Mouse (Mus musculus) limb, embryonic 11.5 days (tissue): ENCODE measurements at regions not wholly inside any gene's neighbourhood (a gene's known extent, or its start where the extent isn't known, plus 50 kb on each side); places are given as distances from the start of the nearest gene placed in this dataset.
"Not testable (repeated sequence)": the region's sequence is repeated elsewhere in the genome, so short reads cannot be mapped to it uniquely, and the experiment has no call there.

Experiments
- ATAC-seq: fragments of 200-750 bp; cut with Nextera tagmentation; 2 replicates; pipeline ENCODE4 v1.8.0; 2017; ENCODE audit warnings: low read depth; ENCODE audit not compliant: insufficient number of reproducible peaks, low FRiP score, low TSS enrichment
- DNase-seq: peaks from one replicate; pipeline ENCODE4 v3.0.0-alpha.2; 2015; ENCODE audit warnings: low spot score
- H3K27ac ChIP-seq: fragments of 300-500 bp; sonication (generic); replicated peaks from 2 replicates; pipeline ENCODE4 v1.5.1; 2014; ENCODE audit warnings: low read depth, mild to moderate bottlenecking, low read length
- H3K27me3 ChIP-seq: fragments of 300-500 bp; sonication (generic); 2 replicates; pipeline ENCODE4 v1.6.1; 2014; ENCODE audit warnings: mild to moderate bottlenecking, low read length, mixed read lengths; ENCODE audit not compliant: control insufficient read depth, insufficient read depth
- H3K36me3 ChIP-seq: fragments of 300-500 bp; sonication (generic); 2 replicates; pipeline ENCODE4 v1.6.1; 2014; ENCODE audit warnings: mild to moderate bottlenecking, low read length, moderate library complexity, mixed read lengths; ENCODE audit not compliant: control insufficient read depth, insufficient read depth
- H3K4me1 ChIP-seq: fragments of 300-500 bp; sonication (generic); 2 replicates; pipeline ENCODE4 v1.6.1; 2014; ENCODE audit warnings: low read length, mixed read lengths; ENCODE audit not compliant: control insufficient read depth, insufficient read depth
- H3K4me2 ChIP-seq: fragments of 300-500 bp; sonication (generic); 2 replicates; pipeline ENCODE4 v1.6.1; 2014; ENCODE audit warnings: low read depth, mild to moderate bottlenecking, moderate library complexity; ENCODE audit not compliant: severe bottlenecking
- H3K4me3 ChIP-seq: fragments of 300-500 bp; sonication (generic); 2 replicates; pipeline ENCODE4 v1.5.1; 2014; ENCODE audit warnings: low read depth, low read length
- H3K9ac ChIP-seq: fragments of 300-500 bp; sonication (generic); 2 replicates; pipeline ENCODE4 v1.6.1; 2014; ENCODE audit warnings: mild to moderate bottlenecking, low read length
- H3K9me3 ChIP-seq: fragments of 300-500 bp; sonication (generic); 2 replicates; pipeline ENCODE4 v1.6.1; 2016; ENCODE audit warnings: low read length; ENCODE audit not compliant: control insufficient read depth
- WGBS: fragments of 180-500 bp; shearing (Covaris S2); extraction: QIAGEN DNeasy Blood & Tissue Kit; methylation state at CpG from one replicate; pipeline ENCODE4 v1.1.7; 2014; 5-methylcytosine and 5-hydroxymethylcytosine counted together

DNA sequence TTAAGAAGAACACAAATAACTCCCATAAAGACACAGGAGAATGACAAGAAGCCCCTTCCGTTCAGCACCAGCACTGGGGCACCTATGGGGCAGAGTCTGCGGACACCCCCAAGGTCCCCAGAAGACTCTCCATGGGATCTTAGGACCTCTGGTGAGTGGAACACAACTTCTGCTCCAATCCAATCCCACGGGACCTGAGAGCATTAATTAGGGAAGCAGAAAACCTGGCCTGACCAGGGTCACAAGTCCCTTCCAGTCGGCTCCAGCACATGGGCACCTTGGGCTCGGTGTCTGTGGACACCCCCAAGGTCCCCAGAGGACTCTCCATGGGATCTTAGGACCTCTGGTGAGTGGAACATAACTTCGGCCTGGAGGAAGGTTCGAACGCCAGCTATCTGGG lies 59.0 kb upstream of the Btbd35f25 start:
- H3K9me3 ChIP-seq: peaks cover 49% of the 10 kb centered on the region
- not testable (repeated sequence) for ATAC-seq

DNA sequence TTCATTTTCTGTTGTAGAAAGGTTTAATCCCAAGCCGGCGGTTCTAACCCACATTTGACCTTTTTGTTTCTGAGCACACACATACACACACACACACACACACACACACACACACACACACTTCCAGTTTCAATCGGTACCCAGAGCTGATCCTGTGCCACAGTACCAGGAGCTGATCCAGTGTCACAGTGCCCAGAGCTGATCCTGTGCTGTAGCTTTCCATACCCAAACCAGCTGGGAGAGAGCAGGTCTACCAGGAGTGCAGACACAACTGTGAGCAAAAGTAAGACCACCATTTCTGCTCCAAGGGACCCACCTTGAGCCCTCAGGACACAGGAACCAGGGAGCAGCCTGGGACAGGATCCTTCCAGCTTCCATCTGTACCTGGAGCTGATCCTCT lies 58.3 kb upstream of the Btbd35f25 start:
- Histone ChIP-seq H3K4me2 (no peak overlapping the region), H3K4me3 (no peak overlapping the region), H3K27me3 (no peaks in the 10 kb centered on the region), H3K9ac (no peak overlapping the region), H3K27ac (no peak overlapping the region), H3K4me1 (no peaks in the 10 kb centered on the region), H3K36me3 (no peaks in the 10 kb centered on the region), H3K9me3 (peaks cover 49% of the 10 kb centered on the region)
- whole genome bisulfite sequencing: 92% methylated on average over 3 of the region's 3 CpGs
- no peak for ATAC-seq
- DNase-seq: peak; percentile 18

More for the DNA sequence above, 59.0 kb upstream of the Btbd35f25 start:
- H3K27me3 ChIP-seq, H3K27ac ChIP-seq, H3K9ac ChIP-seq, H3K36me3 ChIP-seq, H3K4me1 ChIP-seq, H3K4me3 ChIP-seq, H3K4me2 ChIP-seq: not testable (repeated sequence)
- WGBS: 85% methylated on average over 8 of the region's 8 CpGs
- peak; percentile 15 for DNase-seq
